Mouse (Mus musculus): Measurements from ENCODE around the gene Nrcam.
A peak's percentile ranks its signal among the peaks of the same experiment; 100 is the strongest.
"Not testable (repeated sequence)": the region's sequence is repeated elsewhere in the genome, so short reads cannot be mapped to it uniquely, and the experiment has no call there.

The Nrcam gene

GRCm38 (mm10) chr12:44328381-44329315 is at the start of gene Nrcam:
Gene Nrcam (plus strand): TSS chr12:44328885.
- DNase-seq: peak; percentile 77 to 79

DNA sequence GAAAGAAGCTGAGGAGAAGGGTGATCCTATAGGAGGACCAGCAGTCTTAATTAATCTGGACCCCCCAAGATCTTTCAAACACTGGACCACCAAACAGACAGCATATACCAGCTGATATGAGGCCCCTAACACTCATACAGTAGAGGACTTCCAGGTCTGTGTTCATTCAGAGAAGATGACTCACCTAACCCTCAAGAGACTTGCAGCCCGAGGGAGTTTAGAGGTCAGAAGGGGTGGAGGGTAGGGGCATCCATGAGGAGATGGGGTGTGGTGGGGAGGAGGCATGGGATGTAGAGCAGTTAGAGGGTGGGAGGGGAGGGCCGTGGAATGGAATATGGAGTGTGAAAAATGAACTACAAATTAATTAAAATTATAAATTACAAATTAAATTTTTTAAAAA is 48.5 kb upstream of the Nrcam start:
- not testable (repeated sequence) for DNase-seq

- no peak for DNase-seq
These were observed 47.2 kb upstream of the Nrcam start for GRCm38 (mm10) chr12:44281534-44281933.

- DNase-seq: no peak
These were observed 45.3 kb upstream of the Nrcam start for GRCm38 (mm10) chr12:44283378-44283777.

DNA sequence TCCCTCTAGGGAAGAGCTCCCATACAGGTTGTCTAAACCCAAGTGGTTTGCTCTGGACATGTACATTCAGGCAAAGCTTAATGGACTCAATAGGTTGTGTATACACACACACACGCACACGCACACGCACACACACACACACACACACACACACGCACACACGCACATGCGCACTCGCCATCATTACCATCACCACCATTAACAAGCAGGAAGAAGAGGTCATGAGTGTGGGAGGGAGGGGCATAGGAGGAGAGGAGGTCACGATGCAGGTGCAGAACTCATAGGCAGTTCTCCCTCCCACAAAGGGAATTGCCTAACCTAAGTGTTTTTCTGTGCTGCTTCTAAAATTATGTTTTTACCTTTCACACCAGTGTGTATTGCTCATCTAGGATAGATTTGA is 41.7 kb upstream of the Nrcam start:
- DNase-seq: no peak

- peak; percentile 67 to 82 for DNase-seq
These were observed 36.4 kb upstream of the Nrcam start for GRCm38 (mm10) chr12:44292281-44292680.

- DNase-seq: no peak
These were observed 27.9 kb upstream of the Nrcam start for GRCm38 (mm10) chr12:44300793-44301192.

- DNase-seq: no peak
These were observed 24.7 kb upstream of the Nrcam start for GRCm38 (mm10) chr12:44304012-44304411.

DNA sequence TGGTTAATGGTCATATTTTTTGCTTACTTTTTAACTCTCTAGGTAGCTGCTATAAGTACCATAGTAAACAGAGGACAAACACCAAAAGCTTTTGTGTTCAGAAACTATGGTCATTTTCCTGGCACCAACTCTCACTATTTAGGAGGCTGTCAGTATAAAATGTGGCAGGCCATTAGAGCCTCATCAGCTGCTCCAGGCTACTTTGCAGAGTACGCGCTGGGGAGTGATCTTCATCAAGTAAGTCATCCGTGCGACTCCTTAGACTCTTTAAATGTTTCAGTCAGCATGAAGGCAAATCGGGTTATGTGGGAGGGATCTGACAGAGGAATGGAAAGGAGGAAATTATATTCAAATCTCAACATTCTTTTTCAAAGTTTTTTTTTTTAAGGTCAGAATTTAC is 23.8 kb upstream of the Nrcam start:
- DNase-seq: no peak

DNA sequence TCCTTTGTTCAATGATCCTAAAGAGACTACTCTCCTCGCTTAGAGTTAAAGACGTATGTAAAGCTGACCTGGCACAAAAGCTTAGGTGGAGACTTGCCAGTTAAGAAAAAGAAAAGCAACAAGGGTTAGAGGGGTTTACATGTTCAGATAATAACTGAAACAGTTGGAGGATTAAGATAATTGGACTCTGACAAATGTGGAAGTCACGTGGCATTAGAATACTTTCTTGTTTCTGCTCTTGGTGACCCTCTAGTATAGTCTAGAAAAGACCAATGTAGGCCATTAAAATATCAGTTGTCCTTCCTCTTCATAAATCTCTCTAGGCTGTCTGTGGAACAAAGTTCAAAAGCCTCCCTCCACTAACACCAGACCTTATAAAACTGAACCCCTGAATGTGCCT is 20.5 kb upstream of the Nrcam start:
- no peak for DNase-seq

GRCm38 (mm10) chr12:44315212-44315611 is 13.5 kb upstream of the Nrcam start:
- DNase-seq: no peak

DNA sequence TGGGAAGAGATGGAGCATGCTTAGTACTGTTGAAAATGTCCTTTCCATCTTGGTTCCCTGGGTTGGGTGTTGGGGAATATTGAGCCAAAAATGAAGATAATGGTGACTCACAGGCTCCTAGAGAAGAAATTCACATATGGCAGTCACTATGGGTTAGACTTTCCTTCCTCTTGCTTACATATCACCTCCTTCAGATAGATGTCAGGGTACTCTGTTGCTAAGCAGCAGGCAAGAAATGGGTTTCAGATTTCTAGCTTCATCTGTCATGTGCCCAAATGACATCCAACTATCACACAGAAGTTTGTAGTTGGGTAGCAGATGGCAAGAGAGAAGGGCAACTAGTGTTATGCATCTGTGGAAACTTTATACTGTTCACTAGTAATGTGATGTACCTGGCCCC is 3.6 kb upstream of the Nrcam start:
- DNase-seq: no peak

DNA sequence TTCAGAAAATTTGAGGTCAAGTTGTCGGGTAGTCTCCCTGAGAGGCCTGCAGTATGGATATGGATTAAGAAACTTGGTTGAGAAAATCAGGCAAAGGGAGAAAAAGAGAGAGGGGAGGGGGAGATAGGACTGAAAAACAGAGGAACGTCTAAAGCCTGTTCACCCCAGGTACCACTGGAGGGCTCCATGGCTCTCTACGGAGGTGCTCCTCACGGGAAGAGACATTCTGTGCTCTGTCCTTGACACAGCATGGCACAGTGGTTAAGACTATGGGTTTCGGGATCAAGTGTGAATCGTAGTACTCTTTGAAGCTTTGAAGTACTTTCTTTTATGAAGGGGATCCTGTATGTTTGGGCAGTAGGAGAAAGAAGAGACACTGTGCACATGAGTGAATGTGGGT is 1.2 kb upstream of the Nrcam start:
- DNase-seq: peak; percentile 34 to 50

GRCm38 (mm10) chr12:44329316-44330215 is 881 bp downstream of the Nrcam start:
- peak; percentile 58 to 67 for DNase-seq

DNA sequence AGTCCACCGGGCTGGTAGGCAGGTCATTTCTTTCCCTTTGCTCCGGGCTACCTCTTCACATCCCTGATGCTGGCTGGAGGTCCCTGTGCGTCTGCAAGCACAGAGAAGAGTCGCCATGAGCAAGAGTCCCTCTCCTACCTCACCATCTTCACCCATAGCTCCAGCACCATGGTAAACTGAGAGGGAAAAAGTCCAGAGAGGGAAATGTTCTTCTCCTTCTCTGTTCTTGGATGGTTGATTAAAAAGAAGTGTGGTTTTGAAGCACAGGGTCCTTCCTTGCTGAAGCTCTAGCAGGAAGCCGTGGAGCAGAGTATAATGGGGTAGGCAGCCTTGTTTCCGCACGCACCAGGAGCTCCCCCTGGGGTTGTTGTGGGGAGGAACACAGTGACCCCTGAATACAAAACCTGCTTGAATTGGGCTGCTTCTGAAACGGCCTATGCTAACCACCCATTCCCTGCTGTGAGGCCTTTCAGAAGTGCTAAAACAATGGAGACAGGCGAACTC is 1.6 kb downstream of the Nrcam start:
- no peak for DNase-seq

DNA sequence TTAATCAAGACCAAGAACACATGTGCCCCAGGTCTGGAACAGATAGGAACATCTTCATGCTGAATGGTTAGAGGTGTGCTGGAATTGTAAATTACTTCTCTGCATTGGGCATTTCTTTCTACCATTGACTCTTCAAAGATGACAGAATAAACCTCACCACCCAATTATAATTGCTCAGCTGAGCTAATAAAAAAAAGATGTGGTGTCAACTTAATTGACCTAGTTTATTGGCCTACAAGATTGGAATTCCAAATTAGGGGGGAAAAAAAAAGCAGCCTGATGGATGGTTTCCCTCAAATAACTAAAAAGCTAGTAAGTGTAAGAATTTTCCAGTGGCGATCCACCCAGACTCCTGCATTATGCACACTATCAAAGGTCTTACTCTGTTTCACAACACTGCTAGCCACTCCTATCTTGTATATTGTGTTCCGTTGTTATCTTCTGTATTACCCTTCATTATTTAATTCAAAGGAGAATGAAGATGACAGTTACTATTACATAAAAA is 8.5 kb downstream of the Nrcam start:
- no peak for DNase-seq

DNA sequence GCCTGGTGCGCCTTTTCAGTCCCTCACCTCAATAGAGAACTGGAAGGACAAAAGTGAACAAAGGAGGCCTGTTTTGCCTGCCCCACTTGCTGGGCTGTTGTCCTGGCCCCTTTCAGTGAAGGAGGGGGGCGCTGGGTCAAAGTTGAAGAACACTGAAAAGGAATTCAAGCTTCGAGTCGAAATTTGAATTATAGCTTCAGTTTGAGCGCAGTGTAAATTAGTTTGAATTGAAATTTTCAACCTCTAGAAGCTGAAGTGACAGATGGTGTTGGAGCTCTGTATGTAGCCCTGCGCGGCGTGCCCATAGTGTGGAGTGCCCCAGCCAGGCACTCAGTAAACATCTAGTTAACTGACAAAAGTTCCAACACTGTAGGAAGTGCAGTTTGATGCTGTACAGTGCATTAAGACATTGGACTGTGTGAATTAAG is 9.5 kb downstream of the Nrcam start:
- peak; percentile 20 to 23 for DNase-seq

DNA sequence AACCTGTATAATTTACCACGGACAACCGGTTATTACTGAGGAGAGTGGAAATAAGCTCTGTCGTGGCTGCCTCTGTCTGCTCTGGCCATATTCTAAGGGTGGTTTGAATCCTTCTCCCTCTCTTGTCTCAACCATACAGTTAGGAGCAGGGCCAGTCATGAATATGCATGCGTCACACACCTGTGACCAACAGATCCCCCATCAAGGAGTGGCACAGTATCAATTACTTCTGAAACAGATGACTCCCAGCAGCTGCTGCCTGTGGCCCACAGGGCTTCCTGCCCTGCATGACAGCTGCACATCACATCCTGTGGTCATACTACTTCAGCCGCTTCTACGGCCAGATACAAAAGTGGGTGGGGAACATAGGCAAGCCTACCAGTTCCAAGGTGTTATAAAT is 15.4 kb downstream of the Nrcam start:
- no peak for DNase-seq

DNA sequence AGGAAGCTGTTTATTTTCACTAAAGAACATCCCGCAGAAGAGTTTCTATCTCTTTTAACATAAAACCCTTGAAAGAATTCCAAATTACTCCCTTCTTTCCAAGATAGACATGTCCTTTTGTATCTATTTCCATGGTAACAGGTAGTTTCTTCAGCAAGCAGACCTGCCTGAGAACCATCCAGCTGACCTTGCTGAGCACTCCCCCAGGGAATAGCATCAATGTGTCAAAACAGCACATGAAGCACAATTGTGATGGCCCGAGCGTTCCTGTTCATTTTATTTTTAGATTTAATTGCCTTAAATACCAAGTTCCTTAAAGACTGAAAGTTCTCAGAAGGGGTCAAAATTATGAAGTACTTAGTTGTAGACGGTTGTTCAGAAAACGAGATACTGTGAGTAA is 16.6 kb downstream of the Nrcam start:
- no peak for DNase-seq

GRCm38 (mm10) chr12:44346143-44346542 is 17.5 kb downstream of the Nrcam start:
- DNase-seq: no peak

DNA sequence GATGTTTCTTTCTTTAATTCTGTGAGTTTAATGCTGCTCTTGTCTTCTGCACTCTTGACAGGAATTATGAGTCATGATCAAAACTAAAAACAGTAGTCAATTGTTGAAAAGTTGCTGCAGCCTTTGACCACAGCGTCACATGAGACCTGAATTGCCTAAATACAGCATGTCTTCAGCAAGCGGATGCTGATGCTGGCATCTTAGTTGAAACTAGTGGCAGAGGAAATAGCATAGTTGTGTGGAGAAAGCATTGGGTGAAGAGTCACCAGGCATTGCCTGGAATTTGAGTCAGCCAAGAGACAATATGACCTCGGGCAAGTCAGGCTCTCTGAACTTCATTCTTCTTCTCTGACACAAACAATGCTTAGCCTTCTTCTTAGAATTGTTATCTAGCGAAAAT is 26.4 kb downstream of the Nrcam start:
- DNase-seq: no peak

GRCm38 (mm10) chr12:44357460-44357859 is 28.8 kb downstream of the Nrcam start:
- no peak for DNase-seq

DNA sequence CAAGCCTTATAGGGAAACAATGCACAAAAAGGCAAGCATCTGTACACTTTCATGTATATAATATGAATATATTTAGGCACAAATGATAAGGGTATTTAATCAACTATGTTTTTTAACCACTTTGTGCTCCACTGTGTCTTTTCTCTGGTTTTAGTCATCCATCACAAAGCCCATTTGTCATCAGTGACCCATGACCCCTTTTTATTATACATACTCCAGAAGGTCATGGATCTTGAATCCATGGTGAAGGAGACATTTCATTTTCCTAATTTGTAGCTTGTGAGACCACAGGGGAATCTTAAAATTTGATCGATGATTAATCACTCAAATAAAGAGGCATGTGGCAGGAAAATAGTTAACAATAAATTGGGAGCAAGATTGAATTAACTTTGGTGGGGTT is 29.2 kb downstream of the Nrcam start:
- no peak for DNase-seq
